Mouse (Mus musculus): ENCODE measurements at regions not wholly inside any gene's neighbourhood (a gene's known extent, or its start where the extent isn't known, plus 50 kb on each side); places are given as distances from the start of the nearest gene placed in this dataset.

- intact Hi-C loops (cut with DNase I) = no loop called here
- no peak for DNase-seq
These were observed 213.5 kb upstream of the Sfrp2 start for GRCm38 (mm10) chr3:83552516-83553139.

GRCm38 (mm10) chr3:83553858-83554257 lies 212.3 kb upstream of the Sfrp2 start:
- DNase-seq = no peak
- intact Hi-C loops (cut with DNase I) = no loop called here

GRCm38 (mm10) chr3:83556788-83557515 lies 209.2 kb upstream of the Sfrp2 start:
- intact Hi-C loops (cut with DNase I) = no loop called here
- DNase-seq = no peak

- DNase-seq = no peak
- intact Hi-C loops (cut with DNase I) = no loop called here
These were observed 204.1 kb upstream of the Sfrp2 start for GRCm38 (mm10) chr3:83562026-83562425.

- intact Hi-C loops (cut with DNase I) = no loop called here
- DNase-seq = no peak
These were observed 190.6 kb upstream of the Sfrp2 start for GRCm38 (mm10) chr3:83575526-83575925.

GRCm38 (mm10) chr3:83576155-83576554 lies 190.0 kb upstream of the Sfrp2 start:
- intact Hi-C loops (cut with DNase I) = no loop called here
- DNase-seq = peak; percentile 42 to 48

- intact Hi-C loops (cut with DNase I) = no loop called here
- no peak for DNase-seq
These were observed 185.4 kb upstream of the Sfrp2 start for GRCm38 (mm10) chr3:83580766-83581165.

GRCm38 (mm10) chr3:83582256-83582655 lies 183.9 kb upstream of the Sfrp2 start:
- DNase-seq = no peak

GRCm38 (mm10) chr3:83583071-83583672 lies 182.9 kb upstream of the Sfrp2 start:
- no peak for DNase-seq
- intact Hi-C loops (cut with DNase I) = no loop called here

More at GRCm38 (mm10) chr3:83582256-83582655, 183.9 kb upstream of the Sfrp2 start:
- intact Hi-C loops (cut with DNase I) = no loop called here

GRCm38 (mm10) chr3:83586086-83586485 lies 180.0 kb upstream of the Sfrp2 start:
- no peak for DNase-seq
- intact Hi-C loops (cut with DNase I) = no loop called here

GRCm38 (mm10) chr3:83586551-83586950 lies 179.6 kb upstream of the Sfrp2 start:
- no peak for DNase-seq

GRCm38 (mm10) chr3:83589127-83589526 lies 177.0 kb upstream of the Sfrp2 start:
- no peak for DNase-seq
- intact Hi-C loops (cut with DNase I) = no loop called here

More at GRCm38 (mm10) chr3:83586551-83586950, 179.6 kb upstream of the Sfrp2 start:
- intact Hi-C loops (cut with DNase I) = no loop called here

- intact Hi-C loops (cut with DNase I) = no loop called here
- DNase-seq = no peak
These were observed 174.9 kb upstream of the Sfrp2 start for GRCm38 (mm10) chr3:83591206-83591605.

- no peak for DNase-seq
- intact Hi-C loops (cut with DNase I) = no loop called here
These were observed 172.8 kb upstream of the Sfrp2 start for GRCm38 (mm10) chr3:83593321-83593720.

- intact Hi-C loops (cut with DNase I) = no loop called here
- no peak for DNase-seq
These were observed 164.6 kb upstream of the Sfrp2 start for GRCm38 (mm10) chr3:83601506-83601905.

GRCm38 (mm10) chr3:83609095-83609770 lies 156.9 kb upstream of the Sfrp2 start:
- intact Hi-C loops (cut with DNase I) = no loop called here
- DNase-seq = no peak

GRCm38 (mm10) chr3:83620435-83620834 lies 145.7 kb upstream of the Sfrp2 start:
- intact Hi-C loops (cut with DNase I) = no loop called here

GRCm38 (mm10) chr3:83633032-83633431 lies 133.1 kb upstream of the Sfrp2 start:
- intact Hi-C loops (cut with DNase I) = no loop called here
- no peak for DNase-seq

More at GRCm38 (mm10) chr3:83620435-83620834, 145.7 kb upstream of the Sfrp2 start:
- DNase-seq = no peak

GRCm38 (mm10) chr3:83640433-83640832 lies 125.7 kb upstream of the Sfrp2 start:
- DNase-seq = no peak
- intact Hi-C loops (cut with DNase I) = no loop called here

- DNase-seq = no peak
- intact Hi-C loops (cut with DNase I) = no loop called here
These were observed 102.4 kb upstream of the Sfrp2 start for GRCm38 (mm10) chr3:83663716-83664115.

- intact Hi-C loops (cut with DNase I) = no loop called here
- DNase-seq = no peak
These were observed 90.0 kb upstream of the Sfrp2 start for GRCm38 (mm10) chr3:83676147-83676546.
